Mouse (Mus musculus) forebrain, embryonic 14.5 days (tissue): ENCODE results near the gene Erp29. TPM values are rescaled to one million over a fixed set of nuclear protein-coding genes. Genes with fewer than 3 reads are reported as not detected.

ENCODE experiments used
- ATAC-seq: fragments of 200-750 bp; cut with Nextera tagmentation; 2 replicates; pipeline ENCODE4 v1.8.0; 2017; ENCODE audit warnings: mild to moderate bottlenecking, moderate library complexity
- DNase-seq: peaks from one replicate; pipeline ENCODE4 v3.0.0-alpha.2; 2015; ENCODE audit warnings: low spot score
- H3K27ac ChIP-seq: fragments of 300-500 bp; sonication (generic); 2 replicates; pipeline ENCODE4 v1.5.1; 2014; ENCODE audit warnings: low read depth, mild to moderate bottlenecking, control low read depth, low read length, moderate library complexity
- H3K27me3 ChIP-seq: fragments of 300-500 bp; sonication (generic); replicated peaks from 2 replicates; pipeline ENCODE4 v1.6.1; 2014; ENCODE audit warnings: low read length, control low read depth, mixed read lengths; ENCODE audit not compliant: control insufficient read depth, insufficient read depth
- H3K36me3 ChIP-seq: fragments of 300-500 bp; sonication (generic); 2 replicates; pipeline ENCODE4 v1.6.1; 2014; ENCODE audit warnings: low read length, control low read depth; ENCODE audit not compliant: control insufficient read depth, insufficient read depth
- H3K4me1 ChIP-seq: fragments of 300-500 bp; sonication (generic); 2 replicates; pipeline ENCODE4 v1.6.1; 2014; ENCODE audit warnings: antibody characterized with exemption, low read length, control low read depth; ENCODE audit not compliant: control insufficient read depth, insufficient read depth
- H3K4me2 ChIP-seq: fragments of 300-500 bp; sonication (generic); 2 replicates; pipeline ENCODE4 v1.6.1; 2014; ENCODE audit warnings: mild to moderate bottlenecking, control low read depth, low read length
- H3K4me3 ChIP-seq: fragments of 300-500 bp; sonication (generic); 2 replicates; pipeline ENCODE4 v1.5.1; 2014; ENCODE audit warnings: low read depth, low read length, control low read depth
- H3K9ac ChIP-seq: fragments of 300-500 bp; sonication (generic); 2 replicates; pipeline ENCODE4 v1.6.1; 2014; ENCODE audit warnings: mild to moderate bottlenecking, low read length, control low read depth, moderate library complexity
- H3K9me3 ChIP-seq: fragments of 300-500 bp; sonication (generic); replicated peaks from 2 replicates; pipeline ENCODE4 v1.6.1; 2016; ENCODE audit warnings: low read length, control low read depth, mixed read lengths; ENCODE audit not compliant: control insufficient read depth
- WGBS: fragments of 180-500 bp; shearing (Covaris S2); extraction: QIAGEN DNeasy Blood & Tissue Kit; methylation state at CpG from one replicate; pipeline ENCODE4 v1.1.7; 2014; 5-methylcytosine and 5-hydroxymethylcytosine counted together
- polyA plus RNA-seq: library from polyadenylated mRNA; unstranded; fragments of >200 nt; fragmentation: Nextera tagmentation; extraction: Ambion mirVana; gene quantifications from 2 replicates; pipeline ENCODE4 v1.2.1, GENCODE M21; 2014

The Erp29 gene
- polyA plus RNA-seq, 1 experiment from 2014 or later = 138 TPM

- 93% methylated on average over 13 of the region's 13 CpGs for WGBS
- no peaks in the 10 kb centered on the region for H3K9me3 ChIP-seq
- no peak overlapping the region for H3K27ac ChIP-seq
- no peak for ATAC-seq
- H3K27me3 ChIP-seq = no peaks in the 10 kb centered on the region
- no peak for DNase-seq
- H3K4me2 ChIP-seq = no peak overlapping the region
- peaks cover 83% of the 10 kb centered on the region for H3K36me3 ChIP-seq
- no peak overlapping the region for H3K9ac ChIP-seq
- H3K4me3 ChIP-seq = no peak overlapping the region
- peaks cover 3% of the 10 kb centered on the region; the same call in 1 of the 2 replicates for H3K4me1 ChIP-seq
Measured at GRCm38 (mm10) chr5:121378678-121379256, 73.5 kb downstream of the Erp29 start.

Other genes with a start within 250 kb of the Erp29 start
- 455 and 505 TPM in 2 replicates for gene Rpl6, start 248.0 kb downstream of the Erp29 start, polyA plus RNA-seq
- 15.8 and 22.0 TPM in 2 replicates for gene Hectd4, start 232.3 kb downstream of the Erp29 start, polyA plus RNA-seq
- gene Trafd1, start 66.9 kb downstream of the Erp29 start, polyA plus RNA-seq = 129 and 140 TPM in 2 replicates
- gene Naa25, start 54.6 kb downstream of the Erp29 start, polyA plus RNA-seq = 54.7 and 61.9 TPM in 2 replicates
- 1.0 and 1.7 TPM in 2 replicates for gene Tmem116, start 613 bp downstream of the Erp29 start, polyA plus RNA-seq
- not detected in 2 replicates for gene Adam1b, start 50.9 kb upstream of the Erp29 start, polyA plus RNA-seq
- 2.2 and 3.2 TPM in 2 replicates for gene Adam1a, start 93.0 kb upstream of the Erp29 start, polyA plus RNA-seq
- not detected in 2 replicates for gene Gm42878, start 93.0 kb upstream of the Erp29 start, polyA plus RNA-seq
- gene Mapkapk5, start 93.4 kb upstream of the Erp29 start, polyA plus RNA-seq = 55.8 and 64.0 TPM in 2 replicates
- gene Aldh2, start 141.3 kb upstream of the Erp29 start, polyA plus RNA-seq = 38.3 and 42.2 TPM in 2 replicates
- 1.1 and 1.2 TPM in 2 replicates for gene Acad12, start 166.4 kb upstream of the Erp29 start, polyA plus RNA-seq
- gene Acad10, start 208.0 kb upstream of the Erp29 start, polyA plus RNA-seq = 0.84 and 1.1 TPM in 2 replicates
- gene Brap, start 208.1 kb upstream of the Erp29 start, polyA plus RNA-seq = 36.8 and 43.5 TPM in 2 replicates